Mouse (Mus musculus): ENCODE measurements around the gene Timm23.

DNA sequence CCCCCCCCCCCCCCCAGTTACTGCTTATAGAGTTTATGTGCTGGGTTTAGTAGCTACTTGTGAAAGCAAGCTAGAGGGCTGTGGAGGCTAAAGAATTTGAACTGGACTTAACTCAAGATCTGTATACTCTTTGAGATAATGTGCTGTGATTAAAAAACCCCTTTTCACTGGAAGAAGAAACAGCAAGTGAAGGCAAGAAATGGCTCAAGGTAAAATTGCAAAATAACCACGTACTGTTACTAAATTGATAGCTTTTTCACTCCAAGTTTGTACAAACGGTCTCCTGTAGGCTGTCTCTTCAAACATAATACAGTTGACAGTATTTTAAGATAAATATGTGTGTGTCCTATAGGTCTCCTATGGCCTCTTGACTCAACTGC, 35.6 kb downstream of the Timm23 start:
- TF ChIP-seq CTCF (IDR thresholded peaks at IDR 0.05; ENCODE audit: low read depth, low read length) (no peak), POLR2A (IDR thresholded peaks at IDR 0.05; ENCODE audit: extremely low read depth, insufficient read depth, low read length) (no peak)

Measured in liver, adult 2 months (tissue).